In the genomic region with DNA sequence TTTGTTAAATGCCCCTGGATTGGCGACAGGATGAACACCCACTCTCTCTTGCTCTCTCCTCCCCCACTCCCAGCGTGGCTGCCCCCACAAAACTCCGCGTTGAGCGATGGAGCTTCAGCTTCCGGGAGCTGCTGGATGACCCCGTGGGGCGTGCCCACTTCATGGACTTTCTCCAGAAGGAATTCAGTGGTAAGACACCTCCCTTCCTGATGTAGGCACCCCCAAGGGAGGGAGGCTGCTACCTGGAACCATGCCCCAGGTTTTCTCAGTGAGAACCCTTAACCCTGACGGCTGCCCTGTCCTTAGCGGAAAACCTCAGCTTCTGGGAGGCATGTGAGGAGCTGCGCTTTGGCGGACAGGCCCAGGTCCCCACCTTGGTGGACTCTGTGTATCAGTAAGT, we compare ENCODE assay signal across 10 mouse cellular contexts. TPM values are rescaled to one million over a fixed set of nuclear protein-coding genes. Genes with fewer than 3 reads are reported as not detected.
DNase-seq lines count a peak whose midpoint lies in the region; ATAC-seq and TF ChIP-seq lines count a peak whose summit lies in the region.
"Had no signal": no experiment of that assay in that cellular context is flagged by ENCODE, and none has a peak within 500 bp of the region (broad histone marks: within the 10 kb centered on the region; RNA-seq: fewer than 3 reads in every experiment).

Gene Arhgdig (minus strand): TSS at position 101 of the 400 bp plus-strand sequence.

- 80% methylated on average over 12 of the region's 12 CpGs for WGBS in liver, embryonic 11.5 days
- 83% methylated on average over 12 of the region's 12 CpGs for WGBS in liver, postnatal 0 days (ENCODE audit: insufficient replicate concordance)
- WGBS in embryonic facial prominence, embryonic 10.5 days: 93% methylated on average over 12 of the region's 12 CpGs
- WGBS in hindbrain, embryonic 16.5 days: 87% methylated on average over 12 of the region's 12 CpGs
- 88% methylated on average over 12 of the region's 12 CpGs for WGBS in midbrain, embryonic 16.5 days

- H3K9ac ChIP-seq in liver, embryonic 11.5 days (ENCODE audit: low read depth, low read length): no peak within 1 kb of the TSS
- no peak within 1 kb of the TSS for H3K9ac ChIP-seq in liver, postnatal 0 days (replicated peaks)
- H3K9ac ChIP-seq in hindbrain, embryonic 16.5 days (ENCODE audit: low read depth, low read length): no peak within 1 kb of the TSS
- H3K9ac ChIP-seq in midbrain, embryonic 16.5 days (ENCODE audit: low read depth, low read length): no peak within 1 kb of the TSS

- no peak within 1 kb of the TSS for H3K4me3 ChIP-seq in liver, embryonic 11.5 days (ENCODE audit: low read depth, low read length)
- H3K4me3 ChIP-seq in liver, postnatal 0 days (ENCODE audit: low read depth, low read length): no peak within 1 kb of the TSS
- H3K4me3 ChIP-seq in embryonic facial prominence, embryonic 10.5 days: no peak within 1 kb of the TSS
- H3K4me3 ChIP-seq in hindbrain, embryonic 16.5 days (ENCODE audit: low read length): no peak within 1 kb of the TSS
- H3K4me3 ChIP-seq in midbrain, embryonic 16.5 days (ENCODE audit: low read depth, low read length): no peak within 1 kb of the TSS

- H3K4me2 ChIP-seq in liver, embryonic 11.5 days: no peak within 1 kb of the TSS
- no peak within 1 kb of the TSS for H3K4me2 ChIP-seq in liver, postnatal 0 days (ENCODE audit: low read depth, low read length)
- H3K4me2 ChIP-seq in hindbrain, embryonic 16.5 days (ENCODE audit: low read length): no peak within 1 kb of the TSS
- no peak within 1 kb of the TSS for H3K4me2 ChIP-seq in midbrain, embryonic 16.5 days (ENCODE audit: low read length)

- H3K9me3 ChIP-seq in liver, embryonic 11.5 days (ENCODE audit: control insufficient read depth, low read length): no peaks in the 10 kb centered on the region
- H3K9me3 ChIP-seq in liver, postnatal 0 days (ENCODE audit: low read length): no peaks in the 10 kb centered on the region
- H3K9me3 ChIP-seq in embryonic facial prominence, embryonic 10.5 days: no peaks in the 10 kb centered on the region
- no peaks in the 10 kb centered on the region for H3K9me3 ChIP-seq in hindbrain, embryonic 16.5 days (ENCODE audit: control insufficient read depth, low read length)
- no peaks in the 10 kb centered on the region for H3K9me3 ChIP-seq in midbrain, embryonic 16.5 days (replicated peaks; ENCODE audit: control insufficient read depth, low read length, poor library complexity, severe bottlenecking)

- peaks cover 8% of the 10 kb centered on the region for H3K4me1 ChIP-seq in liver, embryonic 11.5 days (replicated peaks; ENCODE audit: control insufficient read depth, insufficient read depth, low read length)
- peaks cover 9% of the 10 kb centered on the region for H3K4me1 ChIP-seq in liver, postnatal 0 days (ENCODE audit: insufficient read depth)
- H3K4me1 ChIP-seq in embryonic facial prominence, embryonic 10.5 days: peaks cover 24% of the 10 kb centered on the region
- H3K4me1 ChIP-seq in hindbrain, embryonic 16.5 days (ENCODE audit: control insufficient read depth, insufficient read depth, low read depth, low read length): peaks cover 9% of the 10 kb centered on the region
- peaks cover 5% of the 10 kb centered on the region; the same call in 1 of the 2 replicates for H3K4me1 ChIP-seq in midbrain, embryonic 16.5 days (ENCODE audit: control insufficient read depth, insufficient read depth, low read length)

- DNase-seq in liver, embryonic 11.5 days (ENCODE audit: low spot score): no peak
- DNase-seq in liver, postnatal 0 days: no peak
- no peak for DNase-seq in embryonic facial prominence, embryonic 10.5 days (ENCODE audit: low spot score)
- DNase-seq in spleen, adult 18-20 months: no peak
- DNase-seq in c-Kit-positive CD71-positive TER-119-positive erythroid progenitor cells, embryonic 14.5 days (ENCODE audit: low spot score): no peak
- DNase-seq in embryo, embryonic 9.5 days (ENCODE audit: extremely low spot score): no peak
- DNase-seq: cerebellum, postnatal 14 days; kidney, adult 9 months had no signal

- no peaks in the 10 kb centered on the region for H3K36me3 ChIP-seq in liver, embryonic 11.5 days (ENCODE audit: control insufficient read depth, insufficient read depth, low read length)
- 0 out of 2 replicates have a peak, but pooled peaks cover 2% of the 10 kb centered on the region for H3K36me3 ChIP-seq in liver, postnatal 0 days (replicated peaks; ENCODE audit: insufficient read depth, low read length)
- H3K36me3 ChIP-seq in embryonic facial prominence, embryonic 10.5 days (replicated peaks): no peaks in the 10 kb centered on the region
- no peaks in the 10 kb centered on the region for H3K36me3 ChIP-seq in hindbrain, embryonic 16.5 days (ENCODE audit: control insufficient read depth, insufficient read depth, low read length)
- H3K36me3 ChIP-seq in midbrain, embryonic 16.5 days (ENCODE audit: control insufficient read depth, insufficient read depth, low read length): no peaks in the 10 kb centered on the region; the same call in 1 of the 2 replicates

- no peak within 1 kb of the TSS for H3K27ac ChIP-seq in liver, embryonic 11.5 days (ENCODE audit: low read depth, low read length)
- H3K27ac ChIP-seq in liver, postnatal 0 days (ENCODE audit: low read depth): no peak within 1 kb of the TSS
- H3K27ac ChIP-seq in embryonic facial prominence, embryonic 10.5 days (replicated peaks): no peak within 1 kb of the TSS
- H3K27ac ChIP-seq in hindbrain, embryonic 16.5 days (ENCODE audit: low read depth, low read length): no peak within 1 kb of the TSS
- H3K27ac ChIP-seq in midbrain, embryonic 16.5 days (ENCODE audit: low read length): no peak within 1 kb of the TSS

- no peak for TF ChIP-seq CTCF in liver, postnatal 0 days (IDR thresholded peaks at IDR 0.05; ENCODE audit: low read depth)

- ATAC-seq in liver, embryonic 11.5 days (replicated peaks; ENCODE audit: low FRiP score): no peak
- ATAC-seq in liver, postnatal 0 days: no peak
- ATAC-seq in hindbrain, embryonic 16.5 days: no peak
- no peak for ATAC-seq in midbrain, embryonic 16.5 days

- H3K27me3 ChIP-seq in liver, embryonic 11.5 days (replicated peaks; ENCODE audit: control insufficient read depth, insufficient read depth, low read length): peaks cover 30% of the 10 kb centered on the region
- H3K27me3 ChIP-seq in liver, postnatal 0 days (ENCODE audit: insufficient read depth, low read length): peaks cover 16% of the 10 kb centered on the region
- H3K27me3 ChIP-seq in embryonic facial prominence, embryonic 10.5 days (replicated peaks; ENCODE audit: low read depth, poor library complexity, severe bottlenecking): peaks cover 34% of the 10 kb centered on the region
- H3K27me3 ChIP-seq in hindbrain, embryonic 16.5 days (replicated peaks; ENCODE audit: control insufficient read depth, insufficient read depth, low read length): peaks cover 2% of the 10 kb centered on the region
- peaks cover 11% of the 10 kb centered on the region for H3K27me3 ChIP-seq in midbrain, embryonic 16.5 days (ENCODE audit: control insufficient read depth, insufficient read depth, low read depth, low read length)

- no peak for TF ChIP-seq EP300 in liver, postnatal 0 days (IDR thresholded peaks at IDR 0.05; ENCODE audit: low read depth)

RNA-seq across cellular contexts. Expression of gene Arhgdig, which starts in this region (rescaled TPM):
- 27.7 and 28.8 TPM in 2 replicates for polyA plus RNA-seq in liver, embryonic 11.5 days (2014; fragmentation: Nextera tagmentation; extraction: Ambion mirVana)
- polyA plus RNA-seq in liver, postnatal 0 days (2015; fragmentation: Nextera tagmentation; extraction: Ambion mirVana): 3.1 and 4.9 TPM in 2 replicates
- 8.5 and 13.4 TPM in 2 replicates for polyA plus RNA-seq in embryonic facial prominence, embryonic 10.5 days (2016; fragmentation: Nextera tagmentation; extraction: Ambion mirVana)
- polyA plus RNA-seq in hindbrain, embryonic 16.5 days (2015; fragmentation: Nextera tagmentation; extraction: Ambion mirVana): 215 and 262 TPM in 2 replicates
- 131 and 182 TPM in 2 replicates for polyA plus RNA-seq in midbrain, embryonic 16.5 days (2015; fragmentation: Nextera tagmentation; extraction: Ambion mirVana)
